Mouse (Mus musculus) bone marrow, adult 2 months (tissue): ENCODE measurements around the gene Arhgef7. TPM values are rescaled to one million over a fixed set of nuclear protein-coding genes. Genes with fewer than 3 reads are reported as not detected.

Experiments used
- H3K27ac ChIP-seq: fragments of 200-500 bp; 2 replicates; pipeline ENCODE4 v1.5.1; 2012; ENCODE audit warnings: low read depth, mild to moderate bottlenecking, control low read depth, inconsistent platforms, low read length; ENCODE audit not compliant: control insufficient read depth, poor library complexity, insufficient read depth
- H3K4me1 ChIP-seq: fragments of 200-500 bp; 2 replicates; pipeline ENCODE4 v1.6.1; 2011; ENCODE audit warnings: low read length; ENCODE audit not compliant: control insufficient read depth, insufficient read depth
- H3K4me3 ChIP-seq: fragments of 200-500 bp; replicated peaks from 2 replicates; pipeline ENCODE3; 2011; ENCODE audit warnings: mild to moderate bottlenecking, low read depth, low read length, control low read depth; ENCODE audit not compliant: control insufficient read depth
- CTCF ChIP-seq: fragments of 200-500 bp; IDR thresholded peaks from 2 replicates; pipeline ENCODE4 v1.5.1; 2011; ENCODE audit warnings: low read length, control low read depth; ENCODE audit not compliant: control insufficient read depth, insufficient read depth
- POLR2A ChIP-seq: fragments of 200-500 bp; IDR thresholded peaks from 2 replicates; pipeline ENCODE4 v1.6.1; 2011; ENCODE audit warnings: low read depth, mild to moderate bottlenecking, control low read depth, low read length, borderline replicate concordance; ENCODE audit not compliant: control insufficient read depth
- whole genome bisulfite sequencing: fragments of 180-500 bp; shearing (Covaris S2); methylation state at CpG from one replicate; pipeline ENCODE4 v1.1.7; 2018; 5-methylcytosine and 5-hydroxymethylcytosine counted together
- polyA plus RNA-seq: library from polyadenylated mRNA; stranded (reverse); fragments of >200 nt; gene quantifications from 2 replicates; pipeline ENCODE4 v1.2.4, GENCODE M21; 2011; ENCODE audit warnings: low replicate concordance; ENCODE audit not compliant: missing spikeins, insufficient read depth, insufficient read length

Gene Arhgef7
- polyA plus RNA-seq, 1 experiment = 18.6 TPM

- H3K27ac ChIP-seq = no peak overlapping the region
- no peak for TF ChIP-seq CTCF
- TF ChIP-seq POLR2A = no peak
- no peak overlapping the region for H3K4me3 ChIP-seq
- 62% methylated on average over 3 of the region's 3 CpGs for WGBS
- H3K4me1 ChIP-seq = no peaks in the 10 kb centered on the region
Measured at GRCm38 (mm10) chr8:11696176-11696575, 31.3 kb upstream of the Arhgef7 start.

- H3K27ac ChIP-seq = no peak overlapping the region
- 93% methylated on average over 7 of the region's 7 CpGs for WGBS
- no peaks in the 10 kb centered on the region for H3K4me1 ChIP-seq
- H3K4me3 ChIP-seq = no peak overlapping the region
- TF ChIP-seq CTCF (no peak), POLR2A (no peak)
Measured at GRCm38 (mm10) chr8:11697467-11697866, 30.1 kb upstream of the Arhgef7 start.

DNA sequence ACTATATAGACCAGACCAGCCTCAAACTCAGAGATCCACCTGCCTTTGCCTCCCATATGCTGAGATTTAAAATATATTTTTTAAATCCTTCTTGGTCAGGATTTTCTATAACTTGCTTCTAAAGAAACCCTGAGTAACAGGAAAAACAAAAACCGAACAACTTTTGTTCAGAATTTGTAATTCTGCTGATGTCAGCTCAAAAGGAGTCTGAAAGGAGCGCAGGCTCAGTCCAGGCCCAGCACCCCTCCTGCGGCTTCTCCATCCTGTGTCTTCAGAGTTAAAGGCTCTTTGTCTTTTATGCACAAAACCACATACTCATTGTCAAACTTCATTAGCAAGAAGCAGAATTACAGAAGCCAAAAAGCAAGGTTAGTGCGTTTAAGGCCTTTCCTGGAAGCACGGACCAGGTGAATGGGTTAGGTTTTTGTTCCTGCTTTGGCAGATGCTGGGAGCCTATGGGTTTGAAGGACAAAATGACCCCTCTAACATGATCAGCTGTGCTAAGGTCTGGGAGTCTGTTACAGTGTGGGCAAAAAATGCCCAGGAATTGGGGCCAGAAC, 28.0 kb upstream of the Arhgef7 start:
- 76% methylated on average over 5 of the region's 5 CpGs for WGBS
- TF ChIP-seq POLR2A (no peak), CTCF (no peak)
- no peak overlapping the region for H3K27ac ChIP-seq
- no peak overlapping the region for H3K4me3 ChIP-seq
- H3K4me1 ChIP-seq = no peaks in the 10 kb centered on the region

GRCm38 (mm10) chr8:11700060-11701032, 27.2 kb upstream of the Arhgef7 start:
- Histone ChIP-seq H3K27ac (no peak overlapping the region), H3K4me1 (no peaks in the 10 kb centered on the region; the same call in 1 of the 2 replicates), H3K4me3 (no peak overlapping the region)
- WGBS = 36% methylated on average over 26 of the region's 26 CpGs
- TF ChIP-seq CTCF = peak; percentile 84
- TF ChIP-seq POLR2A = no peak

- no peaks in the 10 kb centered on the region; the same call in 1 of the 2 replicates for H3K4me1 ChIP-seq
- H3K4me3 ChIP-seq = no peak within 1 kb of the TSS
- WGBS = 38% methylated on average over 6 of the region's 6 CpGs
- no peak for TF ChIP-seq POLR2A
- TF ChIP-seq CTCF = no peak
- H3K27ac ChIP-seq = no peak within 1 kb of the TSS
Measured at GRCm38 (mm10) chr8:11701033-11701362, 26.5 kb upstream of the Arhgef7 start, which contains the start of gene 1700016D06Rik. 1700016D06Rik (minus strand) TSS chr8:11701063.

- no peak overlapping the region for H3K4me3 ChIP-seq
- H3K4me1 ChIP-seq = no peaks in the 10 kb centered on the region; the same call in 1 of the 2 replicates
- WGBS = 45% methylated on average over 6 of the region's 6 CpGs
- H3K27ac ChIP-seq = no peak overlapping the region
- TF ChIP-seq CTCF = no peak
- TF ChIP-seq POLR2A = no peak
Measured at GRCm38 (mm10) chr8:11701428-11701827, 26.1 kb upstream of the Arhgef7 start.

- no peak overlapping the region for H3K27ac ChIP-seq
- TF ChIP-seq CTCF (no peak), POLR2A (no peak)
- H3K4me3 ChIP-seq = no peak overlapping the region
- WGBS = 75% methylated on average over 5 of the region's 5 CpGs
- no peaks in the 10 kb centered on the region; the same call in 1 of the 2 replicates for H3K4me1 ChIP-seq
Measured at GRCm38 (mm10) chr8:11703789-11704188, 23.7 kb upstream of the Arhgef7 start.

DNA sequence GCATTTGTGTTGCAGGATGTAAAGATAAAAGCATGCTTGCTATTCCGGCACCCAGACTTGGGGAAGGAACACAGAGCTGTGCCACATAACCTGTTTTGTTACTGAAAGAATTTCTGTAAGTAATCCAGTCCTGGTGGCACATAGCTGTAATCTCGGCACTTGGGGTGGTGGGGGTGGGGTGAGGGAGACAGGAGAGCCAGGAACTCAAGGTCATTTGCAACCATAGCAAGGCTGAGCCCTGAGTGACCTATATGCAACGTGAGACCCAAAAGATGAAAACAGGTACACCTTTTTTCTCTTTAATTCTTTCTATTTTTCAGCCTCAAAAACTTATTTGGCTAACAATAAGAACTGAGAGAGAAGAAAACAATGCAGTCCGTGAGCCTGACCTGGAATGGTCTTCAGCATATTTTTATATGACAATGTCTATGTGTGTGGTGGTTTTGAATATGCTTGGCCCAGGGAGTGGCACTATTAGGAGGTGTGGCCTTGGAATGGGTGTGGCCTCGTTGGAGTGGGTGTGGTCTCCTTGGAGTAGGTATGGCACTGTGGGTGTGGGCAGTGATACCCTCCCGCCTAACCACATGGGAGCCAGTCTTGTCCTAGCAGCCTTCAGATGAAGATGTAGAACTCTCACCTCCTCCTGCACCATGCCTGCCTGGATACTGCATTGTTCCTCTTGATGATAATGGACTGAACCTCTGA, 22.7 kb upstream of the Arhgef7 start:
- no peak overlapping the region for H3K4me3 ChIP-seq
- no peak overlapping the region for H3K27ac ChIP-seq
- 63% methylated on average over 6 of the region's 6 CpGs for WGBS
- no peak for TF ChIP-seq POLR2A
- no peak for TF ChIP-seq CTCF
- H3K4me1 ChIP-seq = no peaks in the 10 kb centered on the region; the same call in 1 of the 2 replicates
